Mouse (Mus musculus) kidney, postnatal 10 days (tissue): ENCODE measurements around the gene Snrpg.
"Not testable (repeated sequence)": the region's sequence is repeated elsewhere in the genome, so short reads cannot be mapped to it uniquely, and the experiment has no call there.

ENCODE experiments used
- DNase-seq: peaks from one replicate; pipeline ENCODE4 v3.0.0; 2021; ENCODE audit warnings: mixed read lengths

The Snrpg gene

DNA sequence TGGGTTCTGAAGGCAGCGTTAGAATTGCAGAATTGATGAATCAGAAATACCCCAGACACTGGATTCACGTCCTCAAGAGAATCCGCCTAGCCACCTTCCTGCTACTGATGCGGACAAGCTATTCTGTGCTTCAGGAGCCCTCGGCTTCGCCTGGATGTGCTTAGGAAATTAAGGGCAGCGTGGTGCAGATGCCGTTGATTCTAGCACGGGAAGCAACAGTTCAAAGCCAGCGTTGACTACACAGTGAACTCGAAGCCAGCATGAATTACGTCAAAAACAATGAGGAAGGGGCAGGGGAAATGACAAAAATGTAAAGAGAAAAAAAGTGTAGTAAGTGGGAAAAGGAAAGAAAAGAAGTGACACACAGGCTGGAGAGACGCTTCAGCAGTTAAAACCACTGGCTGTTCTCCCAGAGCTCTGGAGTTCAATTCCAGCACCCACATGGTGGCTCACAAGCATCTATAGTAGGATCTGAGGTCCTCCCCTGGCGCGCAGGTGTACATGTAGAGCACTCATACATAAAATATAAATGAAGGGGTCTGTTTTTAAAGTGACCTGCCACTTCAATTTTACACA is at the start of gene Snrpg:
TSS of gene Snrpg (plus strand) at position 541 of the 576 bp plus-strand sequence.
- DNase-seq = no peak

DNA sequence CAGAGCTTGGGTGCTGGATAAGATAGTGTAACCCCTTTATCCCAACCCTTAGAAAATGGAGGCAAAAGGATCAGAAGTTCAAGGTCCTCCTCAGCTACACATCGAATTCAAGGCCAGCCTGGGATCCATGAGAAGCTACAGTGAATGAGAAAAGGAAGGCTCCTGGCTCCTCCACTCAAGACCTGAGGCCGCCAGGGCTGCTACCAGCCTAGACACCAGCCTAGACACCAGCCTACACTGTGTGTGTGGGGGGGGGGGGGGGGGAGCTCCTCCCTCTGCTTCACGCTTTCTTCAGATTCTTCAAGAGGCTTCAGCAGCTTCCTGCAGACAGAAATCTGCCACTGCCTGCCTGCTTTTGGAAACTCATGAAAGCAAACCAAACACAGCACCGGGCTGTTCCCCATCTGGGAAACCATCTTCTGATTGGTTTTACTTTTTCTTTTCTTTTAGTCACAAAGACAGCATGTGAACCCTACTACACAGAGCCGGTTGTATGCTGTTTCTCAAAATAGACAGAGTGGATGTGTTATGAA is 49.0 kb upstream of the Snrpg start:
- no peak for DNase-seq

DNA sequence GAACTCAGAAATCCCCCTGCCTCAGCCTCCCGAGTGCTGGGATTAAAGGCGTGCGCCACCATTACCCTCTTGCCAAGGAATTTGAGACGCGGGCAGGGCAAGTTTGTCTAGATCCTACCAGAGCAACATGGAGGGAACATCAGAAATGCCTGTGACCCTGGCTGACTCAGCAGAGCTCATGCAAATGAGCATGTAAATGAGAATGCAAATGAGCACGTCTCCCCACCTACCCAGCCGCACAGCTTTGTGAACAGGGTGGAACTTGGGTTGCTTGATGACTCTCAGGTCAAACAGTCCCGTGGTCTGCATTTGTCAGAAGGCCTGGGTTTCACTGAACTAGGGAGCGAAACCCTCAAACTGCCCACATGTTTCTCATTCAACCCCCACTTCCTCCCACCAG is 48.1 kb upstream of the Snrpg start:
- no peak for DNase-seq

DNA sequence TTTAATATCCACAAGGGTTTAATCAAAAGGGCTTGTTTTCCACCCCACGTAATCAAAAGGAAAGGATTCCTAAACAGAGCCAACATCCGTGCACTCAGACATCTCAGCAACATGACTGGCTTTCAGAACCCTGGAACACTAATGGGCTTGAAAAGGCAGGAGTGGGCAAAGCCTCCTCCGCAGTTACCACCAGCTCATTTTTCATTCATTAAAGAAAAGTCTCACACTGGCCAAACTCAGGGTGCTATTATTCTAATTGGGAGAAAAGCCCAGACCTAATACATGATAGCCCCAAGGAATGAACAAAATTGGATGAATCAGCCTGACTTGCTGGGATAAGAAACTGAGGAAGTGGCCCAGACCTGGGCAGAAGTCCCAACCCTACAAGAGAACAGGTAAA is 46.7 kb upstream of the Snrpg start:
- no peak for DNase-seq

DNA sequence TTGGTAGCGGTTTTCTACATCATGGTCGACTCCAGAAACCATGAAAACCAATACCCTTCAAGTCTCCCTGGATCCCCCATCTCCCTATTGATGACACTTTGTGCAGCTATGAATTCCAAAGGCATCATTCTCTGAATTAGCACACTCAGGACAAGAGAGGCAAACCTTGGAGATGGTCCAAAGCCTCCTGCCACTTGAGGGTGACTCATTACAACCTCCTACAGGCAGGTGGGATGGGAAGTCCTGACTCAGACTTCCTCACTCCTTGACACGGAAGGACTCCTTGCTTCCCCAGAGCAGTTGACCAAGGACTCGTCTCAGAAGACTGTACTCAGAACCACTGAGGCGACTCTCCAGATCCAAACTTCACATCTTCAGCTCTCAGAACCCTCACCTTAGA is 45.5 kb upstream of the Snrpg start:
- no peak for DNase-seq

DNA sequence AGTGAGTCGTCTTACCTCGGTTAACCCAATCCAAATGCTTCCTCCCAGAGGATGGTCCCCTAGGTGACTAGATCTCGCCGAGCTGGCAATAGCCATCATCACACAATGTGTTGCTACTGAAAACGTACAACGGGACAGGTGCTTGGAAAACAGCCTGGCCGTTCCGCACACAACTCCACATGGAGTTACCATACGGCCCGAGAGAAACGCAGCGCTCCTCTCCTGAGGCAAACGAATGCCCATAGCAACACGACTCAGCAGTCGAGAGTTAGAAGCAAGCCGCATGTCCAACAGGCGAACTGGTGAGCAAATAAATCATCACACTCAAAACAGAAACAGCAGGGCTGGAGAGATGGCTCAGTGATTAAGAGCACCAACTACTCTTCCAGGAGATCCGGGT is 44.2 kb upstream of the Snrpg start:
- no peak for DNase-seq

DNA sequence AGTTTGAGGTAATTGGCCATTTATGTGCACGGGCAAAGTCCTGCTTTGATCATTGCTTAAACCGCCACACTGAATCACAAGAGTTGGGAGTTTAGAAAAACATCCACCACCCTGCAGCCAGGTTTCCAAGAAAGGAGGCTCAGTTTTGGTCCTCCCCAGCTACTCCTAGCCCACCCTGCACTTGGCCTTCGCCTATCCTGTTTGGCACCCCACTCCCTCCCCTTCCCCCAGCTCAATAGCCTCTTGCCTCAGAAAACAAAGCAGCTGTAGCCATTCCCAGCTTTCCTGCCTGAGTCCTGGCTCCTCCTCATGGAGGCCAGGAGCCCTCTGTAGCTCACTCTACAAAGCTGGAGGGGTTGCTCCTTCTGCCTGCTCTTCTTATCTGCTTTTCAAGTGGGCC is 42.7 kb upstream of the Snrpg start:
- no peak for DNase-seq

DNA sequence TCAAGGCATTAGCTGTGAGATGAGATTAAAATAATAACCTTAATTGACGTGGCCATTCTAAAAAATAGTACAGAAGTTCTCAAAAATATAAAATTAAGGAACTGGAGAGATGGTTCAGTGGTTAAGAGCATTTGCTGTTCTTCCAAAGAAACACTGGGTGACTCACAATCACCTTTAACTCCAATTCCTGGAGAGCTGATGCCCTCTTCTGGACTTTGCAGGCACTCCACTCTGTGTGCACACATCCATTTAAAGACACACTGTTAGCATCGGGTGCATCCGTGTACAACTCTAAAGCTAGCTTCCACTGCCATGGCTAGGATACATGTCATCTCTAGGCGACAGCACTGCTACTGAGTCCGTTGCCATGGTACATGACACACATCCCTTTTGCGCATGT is 41.2 kb upstream of the Snrpg start:
- DNase-seq = no peak

DNA sequence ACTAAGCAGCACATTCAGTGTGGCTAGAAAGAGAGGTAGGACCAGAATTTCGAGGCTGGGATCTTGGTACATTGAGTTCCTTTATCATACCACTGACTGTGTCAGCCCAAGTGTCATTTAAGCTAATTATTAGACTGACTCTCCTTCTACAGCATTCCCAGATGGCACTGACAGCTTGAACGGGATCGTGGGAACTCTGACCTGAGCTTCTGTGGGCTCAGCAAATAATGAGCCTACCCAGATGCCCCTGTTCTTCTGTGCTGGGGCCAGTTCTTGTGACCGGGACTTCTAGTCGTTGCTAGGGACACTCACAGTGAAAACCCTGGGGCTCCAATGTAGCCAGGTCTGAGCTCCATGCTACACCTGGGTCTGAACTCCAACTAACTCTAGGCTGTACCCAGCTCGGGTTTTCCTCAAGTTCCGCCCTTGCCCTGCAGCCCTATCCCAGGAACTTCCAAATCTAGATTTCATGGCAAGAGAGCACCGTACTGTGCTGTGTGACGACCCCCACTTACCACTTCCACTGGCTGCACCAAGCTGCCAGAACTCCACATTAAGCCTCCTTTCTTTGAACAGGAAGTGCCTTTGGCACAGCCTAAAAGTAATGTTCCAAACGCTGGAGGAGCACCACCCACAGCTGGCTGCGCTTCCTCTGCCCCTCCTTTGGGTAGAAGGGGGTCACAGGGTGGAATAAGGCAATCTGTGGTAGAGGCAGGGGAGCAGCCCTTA is 35.8 kb upstream of the Snrpg start:
- no peak for DNase-seq

DNA sequence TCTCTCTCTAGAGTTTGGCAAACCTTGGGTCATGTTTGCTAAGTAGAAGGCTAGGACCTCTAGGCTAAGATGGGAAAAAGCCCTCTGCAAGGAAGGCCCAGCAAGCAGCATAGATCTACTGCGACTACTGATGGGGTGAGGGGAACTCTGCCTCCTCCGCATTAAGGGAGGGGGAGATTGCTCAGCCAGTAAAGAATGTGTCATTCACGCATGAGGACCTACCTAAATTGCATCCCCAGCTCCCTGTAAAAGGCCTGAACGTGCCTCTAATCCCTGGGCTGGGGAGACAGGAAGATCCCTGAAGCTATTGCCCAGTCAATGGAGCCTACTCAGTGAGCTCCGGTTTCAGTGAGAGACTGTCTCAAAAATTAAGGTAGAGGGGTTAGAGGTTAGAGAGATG is 35.2 kb upstream of the Snrpg start:
- no peak for DNase-seq

DNA sequence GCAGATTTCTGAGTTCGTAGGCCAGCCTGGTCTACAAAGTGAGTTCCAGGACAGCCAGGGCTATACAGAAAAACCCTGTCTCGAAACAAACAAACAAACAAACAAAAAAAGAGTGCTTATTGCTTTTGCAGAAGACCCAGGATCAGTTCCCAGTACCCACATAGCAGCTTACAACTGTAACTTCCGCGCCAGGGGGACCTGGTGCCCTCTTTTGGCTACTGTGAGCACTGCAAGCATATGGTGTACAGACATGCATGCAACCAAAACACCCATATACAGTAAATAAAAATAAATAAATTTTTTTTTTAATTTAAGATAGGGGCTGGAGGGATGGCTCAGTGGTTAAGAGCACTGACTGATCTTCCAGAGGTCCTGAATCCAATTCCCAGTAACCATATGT is 34.8 kb upstream of the Snrpg start:
- DNase-seq = not testable (repeated sequence)

DNA sequence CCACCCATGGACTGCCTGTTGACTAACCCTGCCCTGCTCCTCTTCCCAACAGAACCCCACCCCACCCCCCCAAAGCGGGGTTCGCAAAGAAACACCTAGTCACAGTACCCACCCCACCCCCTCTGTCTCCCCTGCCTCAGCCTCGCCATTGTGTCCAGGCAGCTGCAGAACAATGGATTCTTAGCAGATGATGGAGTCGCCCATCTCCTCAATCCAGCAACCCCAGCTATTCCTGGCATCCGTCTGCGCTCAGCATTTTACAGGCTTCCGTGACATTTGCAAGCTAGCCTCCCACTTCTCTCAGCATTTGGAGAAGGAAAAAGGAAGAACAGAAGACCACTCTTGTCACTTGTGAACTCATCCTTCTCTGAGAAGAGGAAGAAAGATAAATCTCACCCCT is 27.4 kb upstream of the Snrpg start:
- no peak for DNase-seq

DNA sequence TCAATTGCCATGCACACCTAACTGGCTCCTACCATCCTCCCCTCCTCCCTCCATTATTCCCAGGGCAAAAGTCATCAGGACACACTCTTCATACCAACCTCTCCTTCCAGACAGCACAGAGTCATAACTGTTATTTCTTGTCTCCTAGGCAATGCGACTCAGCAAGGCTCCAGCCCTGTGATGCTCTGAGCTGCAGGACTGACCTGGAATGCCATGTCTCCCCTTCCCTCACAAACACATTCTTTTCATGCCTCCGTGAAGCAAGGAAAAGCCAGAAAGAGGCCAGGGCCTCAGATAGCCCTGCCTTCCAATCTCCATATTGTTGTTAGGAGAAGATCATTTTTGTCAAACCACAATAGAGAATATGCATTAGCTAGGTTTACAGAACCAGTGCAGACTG is 25.0 kb upstream of the Snrpg start:
- DNase-seq = no peak

DNA sequence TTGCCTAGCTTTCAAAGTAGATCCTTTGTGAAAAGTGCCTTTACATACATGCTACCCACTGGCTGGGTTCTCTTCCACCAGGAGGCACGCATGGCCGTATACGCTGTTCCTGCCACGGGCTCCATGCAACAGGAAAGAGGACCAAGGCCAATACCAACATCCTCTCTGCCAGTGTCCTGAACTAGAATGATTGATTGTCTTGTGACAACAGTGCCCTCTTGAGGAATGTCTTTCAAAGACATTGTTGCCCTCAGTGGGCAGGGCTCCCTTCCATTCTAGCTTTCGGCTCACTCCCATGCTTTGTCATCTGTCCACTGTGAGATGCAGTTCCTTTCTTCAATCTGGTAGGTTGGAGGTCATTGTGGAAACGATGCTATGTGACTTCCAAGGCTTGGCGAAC is 21.8 kb upstream of the Snrpg start:
- DNase-seq = no peak

DNA sequence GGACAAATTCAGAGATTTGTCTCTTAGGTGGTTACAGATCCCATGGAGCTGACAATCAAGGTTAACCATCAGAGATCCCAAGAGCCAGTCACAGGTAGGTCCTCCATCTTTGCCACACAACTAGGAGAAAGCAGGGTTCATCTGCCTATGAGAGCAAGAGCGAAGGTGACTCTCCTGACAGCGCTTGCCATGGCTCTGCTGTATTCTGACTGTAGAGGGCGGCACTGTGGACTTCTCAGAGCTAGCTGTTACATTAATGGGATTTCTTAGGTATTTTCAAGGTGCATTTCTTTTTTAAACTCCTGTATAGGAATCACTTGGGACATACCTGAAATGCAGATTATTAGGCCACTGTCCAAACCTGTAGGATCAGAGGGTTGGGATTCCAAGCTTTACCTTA is 16.2 kb upstream of the Snrpg start:
- no peak for DNase-seq

DNA sequence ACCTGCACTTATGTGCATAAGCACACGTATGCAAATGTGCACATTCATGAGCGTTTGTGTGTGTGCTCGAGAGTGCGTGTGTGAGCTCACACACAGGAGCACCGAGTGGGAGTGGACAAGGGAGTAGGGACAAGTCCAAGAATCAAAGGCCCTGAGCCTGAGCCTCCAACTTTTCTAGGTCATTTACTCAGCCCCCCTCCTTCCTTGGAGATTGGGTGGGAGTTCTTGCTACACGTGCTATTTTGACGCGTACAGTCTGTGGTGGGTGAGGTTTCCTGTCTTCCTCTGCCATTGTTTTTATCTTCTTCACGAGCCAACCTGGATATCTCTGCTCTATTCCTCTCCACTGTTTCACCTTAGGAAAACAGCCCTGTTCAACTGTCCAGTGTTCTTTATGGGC is 14.1 kb upstream of the Snrpg start:
- no peak for DNase-seq

DNA sequence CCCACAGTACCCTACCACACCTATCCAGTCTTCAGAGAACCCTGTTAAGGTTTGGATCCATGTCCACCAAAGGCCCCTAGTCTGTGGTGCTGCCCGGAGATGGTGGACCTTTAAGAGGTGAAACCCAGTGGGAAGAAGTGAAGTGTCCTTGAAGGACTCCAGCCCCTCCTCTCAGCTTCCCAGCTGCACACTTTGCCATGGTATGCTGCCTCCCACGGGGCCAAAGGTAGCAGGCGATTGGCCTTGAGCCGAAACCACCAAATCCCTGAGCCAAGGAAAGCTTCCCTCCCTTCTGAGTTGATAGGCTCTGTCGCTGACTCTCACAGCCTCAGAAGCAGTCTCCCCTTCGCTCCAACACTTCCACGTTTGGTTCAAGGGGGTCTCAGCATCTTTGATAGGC is 10.4 kb upstream of the Snrpg start:
- DNase-seq = peak; percentile 63

DNA sequence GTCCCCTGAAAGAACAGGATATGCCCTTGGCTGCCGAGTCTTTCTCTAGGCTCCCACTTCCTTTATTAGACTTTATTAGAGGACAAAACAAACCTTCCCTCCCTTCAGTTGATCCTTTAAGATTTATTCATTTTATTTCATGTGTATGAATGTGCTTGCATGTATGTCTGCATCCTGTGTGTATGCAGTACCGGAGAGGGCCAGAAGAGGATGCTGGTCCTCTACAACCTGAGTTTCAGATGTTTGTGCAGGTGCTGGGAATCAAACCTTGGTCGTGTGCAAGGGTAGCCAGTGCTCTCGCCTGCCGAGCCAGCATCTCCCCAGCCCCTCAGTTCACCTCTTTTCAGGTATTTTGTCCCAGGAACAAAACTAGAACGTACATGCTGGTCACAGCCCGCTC is 9.7 kb upstream of the Snrpg start:
- DNase-seq = no peak

DNA sequence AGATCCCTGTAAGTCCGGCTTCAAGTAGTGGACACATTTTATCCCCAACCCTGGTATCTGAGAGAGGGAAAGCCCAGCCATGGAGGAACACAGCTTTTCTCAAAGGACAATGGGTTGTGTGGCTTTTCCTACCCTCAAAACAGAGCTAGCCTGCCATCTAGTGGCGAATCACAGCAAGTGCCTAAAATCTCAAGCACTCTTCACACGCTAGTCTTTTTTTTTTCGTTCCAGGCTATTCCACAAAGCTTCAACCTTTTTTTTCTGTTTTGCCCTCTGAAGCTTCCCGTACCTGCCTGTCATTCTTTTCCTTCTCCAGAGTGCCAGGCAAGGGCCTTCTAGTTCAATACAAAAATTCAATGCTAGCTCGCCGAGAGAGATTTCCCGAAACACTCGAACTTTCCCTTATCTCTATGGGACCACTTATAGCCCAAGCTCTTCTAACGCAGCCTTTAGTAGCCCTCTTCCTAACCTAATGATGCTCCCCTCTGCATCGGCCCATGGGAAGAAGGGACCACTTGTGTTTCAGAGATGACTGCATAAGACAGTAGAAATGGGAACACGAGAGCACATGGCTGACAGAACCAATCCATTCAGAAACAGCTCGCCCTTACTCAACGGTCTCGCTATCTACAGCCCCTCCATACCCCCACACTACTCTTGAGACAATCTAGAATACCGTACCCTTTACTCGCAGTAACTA is 6.5 kb upstream of the Snrpg start:
- peak; percentile 88 for DNase-seq

DNA sequence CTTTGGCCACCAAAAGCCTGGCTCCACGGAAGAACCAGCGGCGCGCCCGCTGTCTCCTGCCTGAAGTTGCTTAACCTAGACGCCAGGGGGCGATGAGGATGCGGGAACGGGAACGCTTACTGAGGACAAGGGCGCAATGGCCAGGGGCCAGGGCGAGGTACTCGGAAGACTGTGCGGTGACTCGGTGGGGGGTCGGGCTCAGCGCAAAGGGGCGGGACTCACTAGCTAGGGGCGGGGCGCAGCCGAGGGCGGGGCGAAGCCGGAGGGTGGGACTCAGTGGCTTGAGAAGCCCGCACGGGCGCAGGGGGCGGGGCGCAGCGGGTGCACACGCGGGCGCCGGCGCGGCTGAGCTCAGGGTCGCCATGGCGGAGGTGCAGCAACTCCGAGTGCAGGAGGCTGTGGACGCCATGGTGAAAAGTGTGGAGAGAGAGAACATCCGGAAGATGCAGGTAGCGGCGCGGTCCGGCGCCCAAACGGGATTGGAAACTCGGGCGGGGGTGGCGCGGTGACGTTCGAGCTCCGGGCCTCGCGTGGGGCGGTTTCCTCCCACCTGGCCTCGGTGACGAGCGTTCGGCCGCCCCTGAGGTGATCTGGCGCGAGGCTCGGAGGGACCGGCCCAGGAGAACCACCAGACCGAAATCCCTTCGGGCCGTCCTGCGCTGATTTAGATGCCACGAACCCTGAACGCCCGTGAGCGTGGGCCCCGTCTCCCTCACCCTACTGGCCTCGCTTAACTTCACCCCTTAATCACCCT is 5.6 kb upstream of the Snrpg start, which contains the start of gene Fam136a:
TSS of gene Fam136a (plus strand) at position 276 of the 754 bp plus-strand sequence.
- DNase-seq = peak; percentile 97

DNA sequence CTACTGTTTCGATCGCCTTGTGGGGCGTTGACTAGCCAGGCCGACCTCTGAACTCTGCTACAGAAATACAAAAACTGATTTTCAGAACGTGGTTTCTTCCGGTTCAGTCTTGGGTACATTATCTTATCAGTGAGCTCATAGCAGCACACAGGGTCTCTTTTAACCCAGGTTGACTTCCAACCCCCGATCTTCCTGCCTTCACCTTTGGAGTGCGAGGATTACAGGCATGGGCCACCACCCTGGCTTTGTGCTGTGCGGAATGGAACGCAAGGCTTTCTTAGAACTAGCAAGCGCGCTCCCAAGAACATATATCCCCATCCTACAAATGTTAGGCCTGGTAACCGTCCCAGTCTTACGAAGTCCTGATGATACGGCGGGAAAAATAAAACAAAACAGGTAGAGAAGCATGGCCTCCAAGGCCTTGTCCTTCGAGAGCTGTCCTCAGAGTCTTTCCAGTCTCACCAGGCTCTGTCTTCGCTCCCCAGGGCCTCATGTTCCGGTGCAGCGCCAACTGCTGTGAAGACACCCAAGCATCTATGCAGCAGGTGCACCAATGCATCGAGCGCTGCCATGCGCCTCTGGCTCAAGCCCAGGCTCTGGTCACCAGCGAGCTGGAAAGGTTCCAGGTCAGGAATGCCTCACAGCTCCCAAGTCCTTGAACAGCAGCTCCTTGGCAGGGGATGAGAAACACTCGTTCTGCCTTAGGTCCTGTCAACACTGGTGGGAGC is 4.8 kb upstream of the Snrpg start:
- DNase-seq = peak; percentile 73

DNA sequence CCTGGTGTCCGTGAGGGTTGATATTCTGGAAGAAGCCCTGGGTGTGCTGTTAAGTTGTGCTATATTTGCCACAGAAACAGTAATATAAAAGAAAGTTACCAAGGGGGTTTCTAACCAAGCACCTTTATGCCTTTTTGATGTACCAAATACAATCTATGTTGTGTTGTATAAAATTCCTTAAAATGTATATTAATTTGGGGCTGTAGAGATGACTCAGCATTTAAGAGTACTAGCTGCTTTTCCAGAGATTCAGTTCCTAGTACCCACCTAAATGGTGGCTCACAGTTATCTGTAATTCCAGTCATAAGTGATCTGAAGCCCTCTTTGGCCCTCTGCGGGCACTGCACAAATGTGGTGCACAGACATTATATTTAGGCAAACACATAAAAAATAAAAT is 4.3 kb upstream of the Snrpg start:
- DNase-seq = no peak

DNA sequence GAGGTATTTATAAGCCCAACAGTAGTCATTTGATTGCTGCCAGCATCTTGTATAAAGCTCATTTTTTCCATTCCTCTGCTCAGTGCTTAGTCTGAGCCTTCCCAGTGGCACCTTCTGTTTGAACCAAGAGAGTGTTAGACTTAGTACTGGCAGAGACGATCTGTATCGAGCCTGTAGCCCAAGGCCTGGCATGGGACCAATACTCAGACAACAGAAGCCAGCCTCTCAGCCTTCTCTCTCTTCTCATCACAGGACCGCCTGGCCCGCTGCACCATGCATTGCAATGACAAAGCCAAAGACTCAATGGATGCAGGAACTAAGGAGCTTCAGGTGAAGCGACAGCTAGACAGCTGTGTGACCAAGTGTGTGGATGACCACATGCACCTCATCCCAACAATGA is 2.6 kb upstream of the Snrpg start:
- no peak for DNase-seq
